Mouse (Mus musculus) gastrocnemius, postnatal 36 days (tissue): Measurements from ENCODE around the gene Zdhhc14. TPM values are rescaled to one million over a fixed set of nuclear protein-coding genes. Genes with fewer than 3 reads are reported as not detected.
"Not testable (repeated sequence)": the region's sequence is repeated elsewhere in the genome, so short reads cannot be mapped to it uniquely, and the experiment has no call there.

ENCODE experiments used
- DNase-seq, 2 experiments: peaks; one replicate each; pipeline ENCODE4 v3.0.0; 2022
- intact Hi-C: fragments of 180-260 bp; cut with DNase I; formaldehyde crosslinking; loops from one replicate; pipeline ENCODE4 v1.15.1; 2025
- total RNA-seq, 2 experiments: library from RNA; stranded (reverse); gene quantifications; 2 replicates each; pipeline ENCODE4 v1.2.3; 2021

The Zdhhc14 gene
- total RNA-seq, 2 experiments from 2014 or later, result 2.4 to 3.1 TPM

GRCm38 (mm10) chr17:5595068-5595467, 102.7 kb downstream of the Zdhhc14 start:
- intact Hi-C loops, result no loop called here
- no peak for DNase-seq

- intact Hi-C loops, result no loop called here
- no peak for DNase-seq
Measured at GRCm38 (mm10) chr17:5596490-5596889, 104.1 kb downstream of the Zdhhc14 start.

GRCm38 (mm10) chr17:5598999-5599398, 106.6 kb downstream of the Zdhhc14 start:
- DNase-seq, result no peak
- intact Hi-C loops, result no loop called here

GRCm38 (mm10) chr17:5600505-5601027, 108.2 kb downstream of the Zdhhc14 start:
- DNase-seq, result no peak
- intact Hi-C loops, result no loop called here

GRCm38 (mm10) chr17:5601953-5602352, 109.6 kb downstream of the Zdhhc14 start:
- no peak for DNase-seq
- intact Hi-C loops, result no loop called here

GRCm38 (mm10) chr17:5606151-5606591, 113.8 kb downstream of the Zdhhc14 start:
- intact Hi-C loops, result no loop called here
- DNase-seq, result no peak

GRCm38 (mm10) chr17:5607352-5607751, 115.0 kb downstream of the Zdhhc14 start:
- DNase-seq, result no peak
- intact Hi-C loops, result no loop called here

GRCm38 (mm10) chr17:5609875-5610552, 117.7 kb downstream of the Zdhhc14 start:
- intact Hi-C loops, result no loop called here

GRCm38 (mm10) chr17:5612236-5612635, 119.9 kb downstream of the Zdhhc14 start:
- intact Hi-C loops, result no loop called here
- DNase-seq, result no peak

More at GRCm38 (mm10) chr17:5609875-5610552, 117.7 kb downstream of the Zdhhc14 start:
- DNase-seq, result no peak

GRCm38 (mm10) chr17:5614771-5615318, 122.5 kb downstream of the Zdhhc14 start:
- peak in 1 of 2 experiments; percentile 33 for DNase-seq
- intact Hi-C loops, result no loop called here

GRCm38 (mm10) chr17:5621626-5622591, 129.6 kb downstream of the Zdhhc14 start:
- intact Hi-C loops, result no loop called here
- no peak for DNase-seq

- DNase-seq, result no peak
- intact Hi-C loops, result no loop called here
Measured at GRCm38 (mm10) chr17:5622764-5623163, 130.4 kb downstream of the Zdhhc14 start.

GRCm38 (mm10) chr17:5623181-5623580, 130.8 kb downstream of the Zdhhc14 start:
- intact Hi-C loops, result no loop called here
- DNase-seq, result no peak

- DNase-seq, intact Hi-C loops: not testable (repeated sequence)
Measured at GRCm38 (mm10) chr17:5624815-5625214, 132.5 kb downstream of the Zdhhc14 start.

GRCm38 (mm10) chr17:5626402-5626801, 134.0 kb downstream of the Zdhhc14 start:
- no peak for DNase-seq
- intact Hi-C loops, result no loop called here

- intact Hi-C loops, result no loop called here
- no peak for DNase-seq
Measured at GRCm38 (mm10) chr17:5627664-5628063, 135.3 kb downstream of the Zdhhc14 start.

GRCm38 (mm10) chr17:5629651-5630050, 137.3 kb downstream of the Zdhhc14 start:
- intact Hi-C loops, result no loop called here
- DNase-seq, result no peak

GRCm38 (mm10) chr17:5635254-5635653, 142.9 kb downstream of the Zdhhc14 start:
- intact Hi-C loops, result no loop called here
- no peak for DNase-seq

- DNase-seq, result no peak
- intact Hi-C loops, result no loop called here
Measured at GRCm38 (mm10) chr17:5641436-5641835, 149.1 kb downstream of the Zdhhc14 start.

GRCm38 (mm10) chr17:5642918-5643721, 150.8 kb downstream of the Zdhhc14 start:
- DNase-seq, result peak; percentile 34 to 49
- intact Hi-C loops, result no loop called here
